Mouse (Mus musculus) limb, embryonic 14.5 days (tissue): ENCODE results near the gene Smc4. TPM values are rescaled to one million over a fixed set of nuclear protein-coding genes. Genes with fewer than 3 reads are reported as not detected.
A peak's percentile ranks its signal among the peaks of the same experiment; 100 is the strongest.

Experiments used
- ATAC-seq: fragments of 200-750 bp; cut with Nextera tagmentation; 2 replicates; pipeline ENCODE4 v1.8.0; 2017; ENCODE audit warnings: low read depth, moderate number of reproducible peaks, moderate TSS enrichment; ENCODE audit not compliant: low FRiP score
- DNase-seq: peaks from one replicate; pipeline ENCODE4 v3.0.0-alpha.2; 2015; ENCODE audit warnings: low spot score
- H3K27ac ChIP-seq: fragments of 300-500 bp; sonication (generic); replicated peaks from 2 replicates; pipeline ENCODE4 v1.5.1; 2014; ENCODE audit warnings: low read depth, mild to moderate bottlenecking, low read length, moderate library complexity, mixed read lengths
- H3K27me3 ChIP-seq: fragments of 300-500 bp; sonication (generic); 2 replicates; pipeline ENCODE4 v1.6.1; 2014; ENCODE audit warnings: low read length, mixed read lengths; ENCODE audit not compliant: control insufficient read depth, insufficient read depth
- H3K36me3 ChIP-seq: fragments of 300-500 bp; sonication (generic); 2 replicates; pipeline ENCODE4 v1.6.1; 2014; ENCODE audit warnings: mild to moderate bottlenecking, low read length, moderate library complexity, mixed read lengths; ENCODE audit not compliant: control insufficient read depth, insufficient read depth
- H3K4me1 ChIP-seq: fragments of 300-500 bp; sonication (generic); 2 replicates; pipeline ENCODE4 v1.6.1; 2014; ENCODE audit warnings: antibody characterized with exemption, low read length, mixed read lengths; ENCODE audit not compliant: control insufficient read depth, insufficient read depth
- H3K4me2 ChIP-seq: fragments of 300-500 bp; sonication (generic); replicated peaks from 2 replicates; pipeline ENCODE4 v1.6.1; 2014; ENCODE audit warnings: low read depth, mild to moderate bottlenecking, low read length, moderate library complexity; ENCODE audit not compliant: severe bottlenecking
- H3K4me3 ChIP-seq: fragments of 300-500 bp; sonication (generic); replicated peaks from 2 replicates; pipeline ENCODE4 v1.5.1; 2014; ENCODE audit warnings: low read length
- H3K9ac ChIP-seq: fragments of 300-500 bp; sonication (generic); 2 replicates; pipeline ENCODE4 v1.6.1; 2014; ENCODE audit warnings: mild to moderate bottlenecking, low read depth, low read length, moderate library complexity; ENCODE audit not compliant: severe bottlenecking
- H3K9me3 ChIP-seq: fragments of 300-500 bp; sonication (generic); 2 replicates; pipeline ENCODE4 v1.6.1; 2016; ENCODE audit warnings: low read length; ENCODE audit not compliant: control insufficient read depth
- POLR2A ChIP-seq: fragments of 200-500 bp; IDR thresholded peaks from 2 replicates; pipeline ENCODE4 v1.8.0; 2012; ENCODE audit warnings: inconsistent platforms, mild to moderate bottlenecking, moderate library complexity, borderline replicate concordance; ENCODE audit not compliant: insufficient read depth, insufficient read length; ENCODE audit errors: extremely low read depth
- WGBS: fragments of 180-500 bp; shearing (Covaris S2); extraction: QIAGEN DNeasy Blood & Tissue Kit; methylation state at CpG from one replicate; pipeline ENCODE4 v1.1.7; 2014; 5-methylcytosine and 5-hydroxymethylcytosine counted together
- polyA plus RNA-seq, 2 experiments: library from polyadenylated mRNA; depleted of rRNA in 1 of 2; stranded (reverse) in 1 of 2; unstranded in 1 of 2; fragments of >200 nt; fragmentation: Nextera tagmentation in 1 of 2; extraction: Ambion mirVana in 1 of 2; gene quantifications; 2 replicates each; pipeline versions ENCODE4 v1.2.1 to v1.2.3; 2012 to 2014

The Smc4 gene
- polyA plus RNA-seq, 2 experiments, result 46.1 to 118 TPM

GRCm38 (mm10) chr3:69020285-69020684, 15.7 kb downstream of the Smc4 start:
- H3K36me3 ChIP-seq, result peaks cover 65% of the 10 kb centered on the region
- no peaks in the 10 kb centered on the region for H3K27me3 ChIP-seq
- no peak for TF ChIP-seq POLR2A
- ATAC-seq (no peak), DNase-seq (no peak)
- H3K9me3 ChIP-seq, result no peaks in the 10 kb centered on the region
- H3K4me2 ChIP-seq, result no peak overlapping the region
- no peaks in the 10 kb centered on the region for H3K4me1 ChIP-seq
- WGBS, result 95% methylated on average over 2 of the region's 2 CpGs
- no peak overlapping the region for H3K4me3 ChIP-seq
- H3K27ac ChIP-seq, result no peak overlapping the region
- H3K9ac ChIP-seq, result no peak overlapping the region

GRCm38 (mm10) chr3:69020764-69021163, 16.2 kb downstream of the Smc4 start:
- DNase-seq (no peak), ATAC-seq (no peak)
- no peak overlapping the region for H3K9ac ChIP-seq
- no peaks in the 10 kb centered on the region for H3K27me3 ChIP-seq
- H3K4me3 ChIP-seq, result no peak overlapping the region
- no peak overlapping the region for H3K27ac ChIP-seq
- TF ChIP-seq POLR2A, result no peak
- H3K4me1 ChIP-seq, result no peaks in the 10 kb centered on the region
- H3K4me2 ChIP-seq, result no peak overlapping the region
- peaks cover 68% of the 10 kb centered on the region for H3K36me3 ChIP-seq
- H3K9me3 ChIP-seq, result no peaks in the 10 kb centered on the region

- no peak for ATAC-seq
- peaks cover 68% of the 10 kb centered on the region for H3K36me3 ChIP-seq
- WGBS, result 93% methylated on average over 1 of the region's 1 CpGs
These were observed 21.7 kb downstream of the Smc4 start for GRCm38 (mm10) chr3:69026133-69026783.

DNA sequence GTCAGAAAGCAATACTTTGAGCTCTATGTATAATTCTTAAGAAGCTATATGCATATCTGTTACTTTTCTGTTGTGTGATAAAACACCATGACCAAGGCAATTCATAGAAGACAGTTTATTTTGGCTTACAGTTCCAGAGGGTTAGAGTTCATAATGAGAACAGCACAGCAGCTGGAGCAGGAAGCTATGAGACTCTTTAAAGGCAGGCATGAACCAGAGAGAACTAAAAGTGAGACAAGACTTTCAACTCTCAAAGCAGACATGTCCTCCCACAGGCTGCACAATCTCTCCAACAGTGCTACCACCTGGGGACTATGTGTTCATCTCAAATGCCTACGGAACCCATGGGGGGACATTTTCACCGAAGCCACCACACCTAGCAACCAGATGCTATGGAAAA, 35.6 kb downstream of the Smc4 start:
- DNase-seq (no peak), ATAC-seq (no peak)
- H3K4me3 ChIP-seq, result no peak overlapping the region
- 0 out of 2 replicates have a peak overlapping the region, but pooled peaks have one; percentile 13 for H3K4me2 ChIP-seq
- no peaks in the 10 kb centered on the region for H3K9me3 ChIP-seq
- H3K36me3 ChIP-seq, result peaks cover 22% of the 10 kb centered on the region
- 88% methylated on average over 2 of the region's 2 CpGs for WGBS
- H3K27me3 ChIP-seq, result no peaks in the 10 kb centered on the region
- no peak overlapping the region for H3K27ac ChIP-seq
- TF ChIP-seq POLR2A, result no peak
- no peak overlapping the region for H3K9ac ChIP-seq
- 0 out of 2 replicates have a peak, but pooled peaks cover 6% of the 10 kb centered on the region for H3K4me1 ChIP-seq

More at GRCm38 (mm10) chr3:69026133-69026783, 21.7 kb downstream of the Smc4 start:
- Histone ChIP-seq H3K4me2 (no peak overlapping the region), H3K27ac (no peak overlapping the region), H3K4me1 (no peaks in the 10 kb centered on the region), H3K9ac (no peak overlapping the region), H3K4me3 (no peak overlapping the region), H3K27me3 (no peaks in the 10 kb centered on the region), H3K9me3 (no peaks in the 10 kb centered on the region)
- no peak for TF ChIP-seq POLR2A
- no peak for DNase-seq

GRCm38 (mm10) chr3:69041298-69041697, 36.8 kb downstream of the Smc4 start:
- H3K9ac ChIP-seq, result no peak overlapping the region
- peaks cover 6% of the 10 kb centered on the region; the same call in 1 of the 2 replicates for H3K4me1 ChIP-seq
- 77% methylated on average over 5 of the region's 5 CpGs for WGBS
- H3K4me3 ChIP-seq, result no peak overlapping the region
- TF ChIP-seq POLR2A, result no peak
- H3K36me3 ChIP-seq, result peaks cover 13% of the 10 kb centered on the region
- ATAC-seq (no peak), DNase-seq (no peak)
- no peaks in the 10 kb centered on the region for H3K9me3 ChIP-seq
- no peak overlapping the region for H3K27ac ChIP-seq
- H3K4me2 ChIP-seq, result no peak overlapping the region
- H3K27me3 ChIP-seq, result no peaks in the 10 kb centered on the region

- peak overlapping the region; percentile 51 for H3K4me2 ChIP-seq
- no peaks in the 10 kb centered on the region for H3K27me3 ChIP-seq
- ATAC-seq, result peak; percentile 64
- peaks cover 6% of the 10 kb centered on the region; the same call in 1 of the 2 replicates for H3K4me1 ChIP-seq
- H3K9me3 ChIP-seq, result no peaks in the 10 kb centered on the region
- DNase-seq, result peak; percentile 37
- TF ChIP-seq POLR2A, result no peak
- H3K36me3 ChIP-seq, result no peaks in the 10 kb centered on the region
- WGBS, result under 1% methylated on average over 31 of the region's 42 CpGs
- H3K27ac ChIP-seq, result peak overlapping the region; percentile 90
- peak overlapping the region; percentile 90 for H3K9ac ChIP-seq
- peak overlapping the region; percentile 85 for H3K4me3 ChIP-seq
These were observed 39.6 kb downstream of the Smc4 start for GRCm38 (mm10) chr3:69044167-69044591.
